Mouse (Mus musculus): ENCODE results near the gene Rap1a.

- TF ChIP-seq POLR2A (IDR thresholded peaks at IDR 0.05; ENCODE audit: insufficient read length, low read depth) (no peak), TCF12 (IDR thresholded peaks at IDR 0.05; ENCODE audit: insufficient read depth, poor library complexity, severe bottlenecking) (no peak), MYOG (IDR thresholded peaks at IDR 0.05; ENCODE audit: control insufficient read depth in 1 of 3, insufficient read depth in 1 of 3, insufficient read length in 2 of 3, low read depth in 2 of 3) (no peak), USF1 (IDR thresholded peaks at IDR 0.05; ENCODE audit: low read depth) (no peak), MAX (IDR thresholded peaks at IDR 0.05; ENCODE audit: low read depth) (no peak), E2F4 (IDR thresholded peaks at IDR 0.05; ENCODE audit: insufficient read depth) (no peak)
These were observed 89.4 kb downstream of the Rap1a start for GRCm38 (mm10) chr3:105711741-105712140.
